Mouse (Mus musculus): Measurements from ENCODE around the gene Fignl1. TPM values are rescaled to one million over a fixed set of nuclear protein-coding genes. Genes with fewer than 3 reads are reported as not detected.

Gene Fignl1
- polyA plus RNA-seq, 1 experiment, result 0.47 TPM

DNA sequence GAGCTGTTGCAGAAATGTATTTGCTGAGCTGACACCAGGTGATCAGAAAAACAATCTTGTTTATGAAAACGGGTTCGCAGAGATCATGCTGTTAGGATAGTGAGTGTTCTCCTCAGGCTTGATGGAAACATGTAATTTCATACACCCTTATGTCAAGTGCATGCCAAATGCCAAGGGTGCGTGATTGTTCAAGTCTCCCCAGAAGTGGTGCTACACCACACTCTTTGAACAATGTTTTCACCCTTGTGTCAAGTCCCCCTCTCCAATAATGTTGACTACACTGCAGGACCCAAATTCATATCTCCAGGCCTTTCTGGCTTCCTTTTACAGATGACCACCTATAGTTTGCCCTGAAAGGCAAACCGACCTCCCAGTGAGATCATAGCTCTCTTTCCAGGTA is 39.7 kb upstream of the Fignl1 start:
- Histone ChIP-seq H3K4me1 (ENCODE audit: control insufficient read depth, insufficient read depth, low read length) (no peaks in the 10 kb centered on the region), H3K4me3 (replicated peaks; ENCODE audit: extremely low read depth, low read depth, low read length) (no peak overlapping the region)
- TF ChIP-seq CTCF (IDR thresholded peaks at IDR 0.05; ENCODE audit: insufficient read depth, low read length) (no peak), POLR2A (IDR thresholded peaks at IDR 0.05; ENCODE audit: borderline replicate concordance, extremely low read depth, low read depth, low read length) (no peak)
- WGBS, result 73% methylated on average over 4 of the region's 4 CpGs
- DNase-seq, result no peak

DNA sequence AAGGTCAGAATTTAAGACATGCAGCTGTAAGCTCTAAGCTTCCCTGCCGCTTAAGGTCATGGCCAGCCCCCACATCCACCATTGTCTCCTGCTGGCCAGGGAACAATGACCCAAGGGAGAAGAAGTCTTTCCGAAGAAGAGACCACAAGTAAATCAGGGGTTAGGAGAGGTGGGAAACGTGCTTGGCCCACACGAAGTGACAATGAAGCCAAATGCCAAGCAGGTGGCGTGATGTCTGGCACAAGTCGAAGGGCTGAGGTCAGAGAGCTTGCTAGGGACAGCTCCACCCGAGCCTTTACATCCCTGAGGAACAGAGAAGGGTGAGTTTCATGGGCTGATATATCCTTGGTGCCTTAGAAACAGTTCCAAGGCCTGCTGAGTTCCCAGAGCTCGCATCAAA is 36.3 kb upstream of the Fignl1 start:
- 75% methylated on average over 8 of the region's 8 CpGs for WGBS
- Histone ChIP-seq H3K4me3 (replicated peaks; ENCODE audit: extremely low read depth, low read depth, low read length) (no peak overlapping the region), H3K4me1 (ENCODE audit: control insufficient read depth, insufficient read depth, low read length) (no peaks in the 10 kb centered on the region)
- no peak for DNase-seq
- TF ChIP-seq POLR2A (IDR thresholded peaks at IDR 0.05; ENCODE audit: borderline replicate concordance, extremely low read depth, low read depth, low read length) (no peak), CTCF (IDR thresholded peaks at IDR 0.05; ENCODE audit: insufficient read depth, low read length) (no peak)

DNA sequence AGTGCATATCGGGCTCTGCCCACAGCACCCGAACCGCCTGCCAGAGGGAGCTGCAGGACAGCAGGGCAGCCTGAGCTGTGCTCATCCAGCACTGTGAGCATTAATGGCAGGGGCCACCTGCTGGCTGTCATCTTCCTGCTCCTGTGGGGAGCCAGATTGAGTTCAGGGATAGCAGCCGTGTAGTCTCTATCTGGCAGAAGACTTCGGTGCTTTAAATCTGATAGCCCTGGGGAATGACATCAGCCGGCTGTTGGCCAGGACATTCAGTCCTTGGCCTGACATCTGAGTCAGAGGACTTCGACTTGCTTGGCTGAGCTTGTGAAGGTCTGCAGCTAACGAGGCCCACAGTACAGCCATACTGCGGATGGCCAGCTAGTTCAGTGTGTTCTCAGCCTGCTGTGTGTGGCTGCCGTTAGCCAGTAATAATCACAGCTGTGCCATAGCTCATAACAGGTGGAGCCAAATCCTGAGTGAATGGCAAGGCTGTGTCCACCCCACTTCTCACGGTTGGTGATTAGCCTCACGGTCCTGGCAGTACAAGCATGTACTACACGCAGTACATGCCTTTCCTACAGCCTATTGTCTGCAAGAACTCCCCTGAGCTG is 35.7 kb upstream of the Fignl1 start:
- no peaks in the 10 kb centered on the region for H3K4me1 ChIP-seq (ENCODE audit: control insufficient read depth, insufficient read depth, low read length)
- DNase-seq, result no peak
- no peak overlapping the region for H3K4me3 ChIP-seq (replicated peaks; ENCODE audit: extremely low read depth, low read depth, low read length)
- TF ChIP-seq POLR2A (IDR thresholded peaks at IDR 0.05; ENCODE audit: borderline replicate concordance, extremely low read depth, low read depth, low read length) (no peak), CTCF (IDR thresholded peaks at IDR 0.05; ENCODE audit: insufficient read depth, low read length) (peak; percentile 51)
- WGBS, result 58% methylated on average over 13 of the region's 13 CpGs

DNA sequence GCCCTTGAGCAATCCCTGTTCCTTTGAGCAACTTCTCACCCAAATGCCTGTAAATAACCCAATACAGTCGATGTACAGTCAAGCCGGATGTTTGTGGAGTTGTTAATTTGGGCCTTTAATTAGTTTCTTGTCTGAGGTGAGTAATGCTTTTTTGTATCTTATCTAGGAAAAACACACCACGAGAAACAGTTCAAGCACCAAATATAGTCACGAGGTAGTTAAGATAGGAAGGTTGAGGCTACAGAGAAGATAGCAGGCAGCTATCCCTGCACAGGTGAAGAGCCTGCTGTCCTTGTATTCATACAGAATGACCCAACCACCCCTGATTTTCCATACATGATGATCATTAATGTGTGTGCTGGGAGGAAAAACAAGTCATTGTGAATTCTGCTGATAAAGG is 32.8 kb upstream of the Fignl1 start:
- Histone ChIP-seq H3K4me3 (replicated peaks; ENCODE audit: extremely low read depth, low read depth, low read length) (no peak overlapping the region), H3K4me1 (ENCODE audit: control insufficient read depth, insufficient read depth, low read length) (peaks cover 2% of the 10 kb centered on the region; the same call in 1 of the 2 replicates)
- no peak for TF ChIP-seq CTCF (IDR thresholded peaks at IDR 0.05; ENCODE audit: insufficient read depth, low read length)
- no peak for TF ChIP-seq POLR2A (IDR thresholded peaks at IDR 0.05; ENCODE audit: borderline replicate concordance, extremely low read depth, low read depth, low read length)
- WGBS, result 54% methylated on average over 4 of the region's 4 CpGs
- no peak for DNase-seq

DNA sequence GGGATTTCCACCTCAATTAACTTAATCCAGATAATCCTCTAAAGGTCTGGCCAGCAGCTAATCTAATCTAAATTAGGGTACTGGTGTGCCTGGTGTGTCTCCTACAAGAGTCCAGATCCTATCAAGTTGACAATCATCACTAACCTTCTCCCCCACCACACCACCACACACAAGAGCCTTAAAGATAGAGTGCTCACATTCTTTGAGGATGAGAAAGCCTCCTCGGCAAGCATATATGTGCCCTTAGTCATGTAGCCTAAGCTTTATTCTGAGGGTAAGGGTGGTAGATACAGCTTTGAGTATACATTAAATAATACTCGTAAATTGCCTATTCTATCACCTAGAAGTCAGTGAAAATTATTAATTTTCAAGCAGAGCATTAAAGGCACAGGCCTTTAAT is 32.0 kb upstream of the Fignl1 start:
- Histone ChIP-seq H3K4me3 (replicated peaks; ENCODE audit: extremely low read depth, low read depth, low read length) (no peak overlapping the region), H3K4me1 (ENCODE audit: control insufficient read depth, insufficient read depth, low read length) (peaks cover 2% of the 10 kb centered on the region; the same call in 1 of the 2 replicates)
- TF ChIP-seq CTCF (IDR thresholded peaks at IDR 0.05; ENCODE audit: insufficient read depth, low read length), result no peak
- TF ChIP-seq POLR2A (IDR thresholded peaks at IDR 0.05; ENCODE audit: borderline replicate concordance, extremely low read depth, low read depth, low read length), result no peak
- 75% methylated on average over 2 of the region's 2 CpGs for WGBS
- no peak for DNase-seq

DNA sequence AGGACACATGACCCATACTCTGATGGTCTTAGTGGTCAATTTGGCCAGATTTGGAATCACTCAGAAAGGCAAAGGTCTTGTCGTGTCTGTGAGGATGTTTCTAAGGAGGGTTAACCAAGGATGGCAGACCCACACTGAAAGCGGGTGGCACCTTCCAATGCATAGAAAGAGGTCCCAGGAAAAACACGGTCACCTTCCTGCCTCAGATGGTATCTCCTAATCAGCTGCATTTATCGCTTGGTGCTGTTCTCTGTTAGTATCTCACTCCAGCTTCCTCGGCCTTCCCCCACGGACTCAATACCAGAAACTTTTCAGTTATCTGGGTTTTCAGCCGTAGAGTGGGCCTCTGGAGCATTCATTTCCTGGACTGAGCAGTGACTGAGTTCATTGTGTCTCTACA is 31.1 kb upstream of the Fignl1 start:
- WGBS, result 93% methylated on average over 7 of the region's 7 CpGs
- Histone ChIP-seq H3K4me1 (ENCODE audit: control insufficient read depth, insufficient read depth, low read length) (peaks cover 2% of the 10 kb centered on the region; the same call in 1 of the 2 replicates), H3K4me3 (replicated peaks; ENCODE audit: extremely low read depth, low read depth, low read length) (no peak overlapping the region)
- DNase-seq, result no peak
- TF ChIP-seq CTCF (IDR thresholded peaks at IDR 0.05; ENCODE audit: insufficient read depth, low read length) (no peak), POLR2A (IDR thresholded peaks at IDR 0.05; ENCODE audit: borderline replicate concordance, extremely low read depth, low read depth, low read length) (no peak)

DNA sequence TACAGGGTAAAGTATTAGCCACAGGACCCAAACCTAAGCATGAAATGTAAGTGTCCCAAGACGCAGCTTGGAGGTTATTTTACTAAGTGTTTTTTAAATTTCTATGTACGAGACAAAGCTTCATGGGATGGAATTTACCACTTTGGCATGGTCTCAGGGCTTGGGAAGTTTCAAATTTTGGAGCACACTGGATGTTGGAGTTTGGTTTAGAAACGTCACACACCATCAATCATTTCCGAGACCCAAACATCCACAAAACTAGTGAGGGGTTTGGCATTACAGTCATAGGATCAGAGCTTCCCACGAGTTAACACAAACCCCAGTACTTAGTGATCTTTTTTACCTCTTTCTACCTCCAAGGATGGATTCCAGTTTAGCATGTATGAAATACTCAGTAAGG is 28.6 kb upstream of the Fignl1 start:
- DNase-seq, result no peak
- no peak for TF ChIP-seq POLR2A (IDR thresholded peaks at IDR 0.05; ENCODE audit: borderline replicate concordance, extremely low read depth, low read depth, low read length)
- TF ChIP-seq CTCF (IDR thresholded peaks at IDR 0.05; ENCODE audit: insufficient read depth, low read length), result no peak
- Histone ChIP-seq H3K4me1 (ENCODE audit: control insufficient read depth, insufficient read depth, low read length) (peaks cover 5% of the 10 kb centered on the region; the same call in 1 of the 2 replicates), H3K4me3 (replicated peaks; ENCODE audit: extremely low read depth, low read depth, low read length) (no peak overlapping the region)
- 55% methylated on average over 5 of the region's 5 CpGs for WGBS

DNA sequence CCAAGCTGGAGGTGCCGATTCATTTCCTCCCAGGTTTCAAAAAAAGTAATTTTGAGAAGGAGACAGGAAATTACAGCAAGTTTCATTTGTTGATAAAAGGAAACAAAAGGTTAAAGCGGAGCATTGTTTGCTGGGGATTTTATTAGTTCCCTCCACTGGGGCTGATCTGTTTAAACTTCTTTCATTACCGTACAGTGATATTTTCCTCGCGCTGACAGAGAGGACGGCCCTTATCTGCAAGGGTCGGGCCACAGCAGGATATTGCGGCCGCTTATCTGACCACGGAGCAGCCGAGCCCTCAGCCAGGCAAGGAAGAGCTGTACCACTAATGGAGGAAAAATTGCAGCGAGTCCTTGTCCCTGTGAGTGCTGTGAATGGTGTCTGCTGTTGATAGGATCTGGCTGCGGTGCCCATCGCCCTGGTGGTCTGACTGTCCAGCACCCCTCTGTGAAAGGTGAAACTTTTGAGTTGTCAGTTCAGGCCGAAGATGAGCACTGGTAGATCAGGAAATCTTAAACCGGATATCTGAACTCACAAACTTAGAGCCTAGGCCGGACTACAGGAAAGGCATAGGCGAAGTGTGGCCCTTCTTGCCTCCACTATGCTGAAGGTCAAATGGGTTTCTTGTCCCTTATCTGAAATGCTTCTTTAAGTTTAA is 28.1 kb upstream of the Fignl1 start:
- Histone ChIP-seq H3K4me1 (ENCODE audit: control insufficient read depth, insufficient read depth, low read length) (peaks cover 9% of the 10 kb centered on the region; the same call in 1 of the 2 replicates), H3K4me3 (replicated peaks; ENCODE audit: extremely low read depth, low read depth, low read length) (peak overlapping the region; percentile 7)
- 12% methylated on average over 18 of the region's 18 CpGs for WGBS
- DNase-seq, result no peak
- TF ChIP-seq CTCF (IDR thresholded peaks at IDR 0.05; ENCODE audit: insufficient read depth, low read length), result no peak
- no peak for TF ChIP-seq POLR2A (IDR thresholded peaks at IDR 0.05; ENCODE audit: borderline replicate concordance, extremely low read depth, low read depth, low read length)

DNA sequence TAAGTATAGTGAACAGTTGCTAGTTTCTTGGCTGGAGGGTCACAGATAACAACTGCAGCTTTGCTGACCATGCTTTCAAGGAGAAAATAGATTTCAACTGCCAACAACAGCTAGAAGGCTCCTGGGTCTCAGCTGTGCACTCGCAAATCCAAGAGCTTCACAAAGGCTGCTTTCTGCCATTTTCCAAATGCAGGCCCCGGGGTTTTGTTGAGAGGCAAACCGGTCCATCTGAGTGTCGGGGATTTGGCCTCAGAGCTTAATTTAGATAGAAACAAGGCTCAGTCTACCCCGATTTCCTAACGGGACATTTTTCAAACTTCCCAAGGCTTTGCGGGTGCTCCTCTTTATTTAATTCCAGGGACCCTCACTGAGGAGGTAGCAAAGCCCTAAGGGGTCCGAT is 27.5 kb upstream of the Fignl1 start:
- 34% methylated on average over 8 of the region's 8 CpGs for WGBS
- peaks cover 9% of the 10 kb centered on the region; the same call in 1 of the 2 replicates for H3K4me1 ChIP-seq (ENCODE audit: control insufficient read depth, insufficient read depth, low read length)
- TF ChIP-seq CTCF (IDR thresholded peaks at IDR 0.05; ENCODE audit: insufficient read depth, low read length), result no peak
- no peak for TF ChIP-seq POLR2A (IDR thresholded peaks at IDR 0.05; ENCODE audit: borderline replicate concordance, extremely low read depth, low read depth, low read length)
- no peak overlapping the region for H3K4me3 ChIP-seq (replicated peaks; ENCODE audit: extremely low read depth, low read depth, low read length)
- no peak for DNase-seq

DNA sequence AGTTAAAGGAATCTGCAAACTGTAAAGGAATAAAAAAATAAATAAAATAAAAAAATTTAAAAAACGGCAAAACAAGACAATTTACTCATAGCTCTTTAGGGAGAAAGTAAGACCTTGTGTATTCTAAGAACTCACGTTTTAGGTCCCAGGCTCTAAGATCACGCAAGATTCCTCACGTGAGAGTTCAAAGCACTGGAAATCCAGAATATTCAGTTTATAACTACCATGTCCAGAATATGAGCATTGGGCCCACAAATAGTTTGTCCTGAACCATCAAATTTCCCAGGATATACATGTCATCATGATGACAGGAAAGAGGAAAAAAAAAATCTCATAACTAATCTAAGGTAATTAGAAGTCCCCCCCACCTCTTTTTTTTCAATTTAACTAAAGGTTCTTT is 27.0 kb upstream of the Fignl1 start:
- Histone ChIP-seq H3K4me3 (replicated peaks; ENCODE audit: extremely low read depth, low read depth, low read length) (no peak overlapping the region), H3K4me1 (ENCODE audit: control insufficient read depth, insufficient read depth, low read length) (peaks cover 10% of the 10 kb centered on the region)
- TF ChIP-seq POLR2A (IDR thresholded peaks at IDR 0.05; ENCODE audit: borderline replicate concordance, extremely low read depth, low read depth, low read length) (no peak), CTCF (IDR thresholded peaks at IDR 0.05; ENCODE audit: insufficient read depth, low read length) (no peak)
- 93% methylated on average over 4 of the region's 4 CpGs for WGBS
- no peak for DNase-seq

Measured in lung, adult 2 months (tissue).